Mouse (Mus musculus) MEL (cell line): ENCODE measurements at regions not wholly inside any gene's neighbourhood (a gene's known extent, or its start where the extent isn't known, plus 50 kb on each side); places are given as distances from the start of the nearest gene placed in this dataset.

ENCODE experiments used
- DNase-seq: peaks from one replicate; pipeline ENCODE4 v3.0.0; 2011; ENCODE audit warnings: low read depth, low spot score
- H3K27ac ChIP-seq: 2 replicates; pipeline ENCODE4 v1.5.1; 2012; ENCODE audit warnings: low read depth, mild to moderate bottlenecking, control low read depth, low read length, moderate library complexity; ENCODE audit not compliant: control insufficient read depth
- H3K27me3 ChIP-seq, 2 experiments: fragments of 150-350 bp in 1 of 2; sonication (generic) in 1 of 2; 2 replicates each; pipeline ENCODE4 v1.6.1; 2012; ENCODE audit warnings: low read length in 2 of 2, mild to moderate bottlenecking in 2 of 2, improper control_type of control experiment in 1 of 2, moderate library complexity in 1 of 2; ENCODE audit not compliant: insufficient read depth in 2 of 2, control insufficient read depth in 1 of 2
- H3K36me3 ChIP-seq, 2 experiments: 2 replicates each; pipeline ENCODE4 v1.6.1; 2012 to 2014; ENCODE audit warnings: low read length in 2 of 2, improper control_type of control experiment in 1 of 2, inconsistent platforms in 1 of 2, mild to moderate bottlenecking in 1 of 2; ENCODE audit not compliant: insufficient read depth in 2 of 2, control insufficient read depth in 1 of 2
- H3K4me1 ChIP-seq, 2 experiments: fragments of 150-350 bp in 1 of 2; sonication (generic) in 1 of 2; 2 replicates each; pipeline ENCODE4 v1.6.1; 2012; ENCODE audit warnings: low read length in 2 of 2, improper control_type of control experiment in 1 of 2, mild to moderate bottlenecking in 1 of 2; ENCODE audit not compliant: insufficient read depth in 2 of 2, control insufficient read depth in 1 of 2
- H3K4me3 ChIP-seq, 2 experiments: fragments of 150-350 bp in 1 of 2; sonication (generic) in 1 of 2; 2 replicates each; pipeline ENCODE4 v1.5.1; 2012; ENCODE audit warnings: low read depth in 2 of 2, low read length in 2 of 2, mild to moderate bottlenecking in 2 of 2, moderate library complexity in 2 of 2, control low read depth in 1 of 2, improper control_type of control experiment in 1 of 2; ENCODE audit not compliant: control insufficient read depth in 1 of 2, insufficient read depth in 1 of 2
- H3K79me2 ChIP-seq: 2 replicates; pipeline ENCODE4 v1.6.1; 2012; ENCODE audit warnings: mild to moderate bottlenecking, low read length, moderate library complexity; ENCODE audit not compliant: control insufficient read depth, poor library complexity, insufficient read depth
- H3K9ac ChIP-seq: 2 replicates; pipeline ENCODE4 v1.6.1; 2012; ENCODE audit warnings: low read depth, mild to moderate bottlenecking, control low read depth, low read length, moderate library complexity; ENCODE audit not compliant: control insufficient read depth, poor library complexity, severe bottlenecking
- H3K9me3 ChIP-seq: fragments of 150-350 bp; sonication (generic); replicated peaks from 2 replicates; pipeline ENCODE4 v1.6.1; 2012; ENCODE audit warnings: mild to moderate bottlenecking, low read length, improper control_type of control experiment, moderate library complexity; ENCODE audit not compliant: insufficient read depth
- CHD1 ChIP-seq: IDR thresholded peaks from 2 replicates; pipeline ENCODE4 v1.6.1; 2012; ENCODE audit warnings: low read depth, mild to moderate bottlenecking, inconsistent platforms, low read length, improper control_type of control experiment
- CTCF ChIP-seq, 3 experiments: IDR thresholded peaks in 2 of 3; conservative IDR thresholded peaks in 1 of 3; 2 replicates each; pipeline ENCODE4 v1.5.1; 2011 to 2012; ENCODE audit warnings: low read length in 3 of 3, low read depth in 2 of 3, mild to moderate bottlenecking in 2 of 3, improper control_type of control experiment in 1 of 3, inconsistent platforms in 1 of 3, mixed read lengths in 1 of 3, moderate library complexity in 1 of 3; ENCODE audit not compliant: control insufficient read depth in 1 of 3, insufficient read depth in 1 of 3, poor library complexity in 1 of 3, severe bottlenecking in 1 of 3
- ELF1 ChIP-seq: IDR thresholded peaks from 2 replicates; pipeline ENCODE4 v1.6.1; 2014; ENCODE audit warnings: low read depth, mild to moderate bottlenecking, inconsistent platforms, low read length, improper control_type of control experiment, moderate library complexity
- ETS1 ChIP-seq: IDR thresholded peaks from 2 replicates; pipeline ENCODE4 v1.6.1; 2012; ENCODE audit warnings: low read depth, mild to moderate bottlenecking, inconsistent platforms, low read length, improper control_type of control experiment, moderate library complexity
- GATA1 ChIP-seq: IDR thresholded peaks from 2 replicates; pipeline ENCODE4 v1.6.1; 2011; ENCODE audit warnings: low read depth, low read length, improper control_type of control experiment
- JUND ChIP-seq: IDR thresholded peaks from 2 replicates; pipeline ENCODE4 v1.6.1; 2011; ENCODE audit warnings: low read depth, mild to moderate bottlenecking, improper control_type of control experiment, low read length
- MAFK ChIP-seq: IDR thresholded peaks from 2 replicates; pipeline ENCODE4 v1.6.1; 2011; ENCODE audit warnings: low read depth, mild to moderate bottlenecking, low read length, improper control_type of control experiment, borderline replicate concordance
- MAZ ChIP-seq: IDR thresholded peaks from 2 replicates; pipeline ENCODE4 v1.6.1; 2012; ENCODE audit warnings: low read depth, mild to moderate bottlenecking, inconsistent platforms, low read length, improper control_type of control experiment
- MXI1 ChIP-seq: IDR thresholded peaks from 2 replicates; pipeline ENCODE4 v1.6.1; 2011; ENCODE audit warnings: mild to moderate bottlenecking, low read depth, low read length, improper control_type of control experiment
- MYC ChIP-seq: IDR thresholded peaks from 2 replicates; pipeline ENCODE4 v1.6.1; 2011; ENCODE audit warnings: low read depth, mild to moderate bottlenecking, low read length, improper control_type of control experiment, moderate library complexity
- NRF1 ChIP-seq: IDR thresholded peaks from 2 replicates; pipeline ENCODE4 v1.6.1; 2014; ENCODE audit warnings: low read depth, mild to moderate bottlenecking, inconsistent platforms, low read length, improper control_type of control experiment, moderate library complexity; ENCODE audit not compliant: poor library complexity, insufficient read depth, severe bottlenecking
- POLR2A ChIP-seq, 2 experiments: IDR thresholded peaks; 2 replicates each; pipeline ENCODE4 v1.6.1; 2011 to 2012; ENCODE audit warnings: low read length in 2 of 2, mild to moderate bottlenecking in 2 of 2, control low read depth in 1 of 2, improper control_type of control experiment in 1 of 2, low read depth in 1 of 2, moderate library complexity in 1 of 2; ENCODE audit not compliant: control insufficient read depth in 1 of 2, insufficient read depth in 1 of 2, poor library complexity in 1 of 2
- POLR2AphosphoS5 ChIP-seq: IDR thresholded peaks from 2 replicates; pipeline ENCODE4 v1.6.1; 2012; ENCODE audit warnings: low read depth, borderline replicate concordance, mild to moderate bottlenecking, inconsistent platforms, low read length, moderate library complexity, mixed read lengths
- TAL1 ChIP-seq: IDR thresholded peaks from 2 replicates; pipeline ENCODE4 v1.6.1; 2012; ENCODE audit warnings: mild to moderate bottlenecking, inconsistent platforms, low read length, moderate library complexity, mixed read lengths
- TBP ChIP-seq: IDR thresholded peaks from 2 replicates; pipeline ENCODE4 v1.8.0; 2011; ENCODE audit warnings: low read depth, low read length, improper control_type of control experiment
- TCF12 ChIP-seq: IDR thresholded peaks from 2 replicates; pipeline ENCODE4 v1.6.1; 2014; ENCODE audit warnings: low read depth, mild to moderate bottlenecking, inconsistent platforms, low read length, improper control_type of control experiment, moderate library complexity
- UBTF ChIP-seq: IDR thresholded peaks from 2 replicates; pipeline ENCODE4 v1.6.1; 2012; ENCODE audit warnings: low read depth, mild to moderate bottlenecking, inconsistent platforms, low read length, improper control_type of control experiment, moderate library complexity, borderline replicate concordance; ENCODE audit not compliant: insufficient read depth
- USF1 ChIP-seq: IDR thresholded peaks from 2 replicates; pipeline ENCODE4 v1.6.1; 2014; ENCODE audit warnings: low read depth, mild to moderate bottlenecking, inconsistent platforms, low read length, improper control_type of control experiment, moderate library complexity
- ZMIZ1 ChIP-seq: IDR thresholded peaks from 2 replicates; pipeline ENCODE4 v1.6.1; 2012; ENCODE audit warnings: low read depth, mild to moderate bottlenecking, inconsistent platforms, low read length, improper control_type of control experiment, moderate library complexity

GRCm38 (mm10) chr13:16211482-16211881 lies 199.8 kb downstream of the Inhba start:
- TF ChIP-seq USF1 = no peak
- TF ChIP-seq POLR2A (IDR thresholded peaks at IDR 0.05; ENCODE audit: control insufficient read depth in 1 of 2, insufficient read depth in 1 of 2, low read depth in 1 of 2, low read length in 2 of 2, poor library complexity in 1 of 2) = no peak
- no peak for TF ChIP-seq MXI1
- no peak for TF ChIP-seq CHD1
- TF ChIP-seq POLR2AphosphoS5 = no peak
- TF ChIP-seq TAL1 = no peak
- TF ChIP-seq MAZ = no peak
- no peak for TF ChIP-seq CTCF (IDR thresholded peaks at IDR 0.05 in 2 of 3, conservative IDR thresholded peaks at IDR 0.05 in 1 of 3; ENCODE audit: control insufficient read depth in 1 of 3, insufficient read depth in 1 of 3, low read depth in 2 of 3, low read length in 3 of 3, poor library complexity in 1 of 3, severe bottlenecking in 1 of 3)
- no peak for TF ChIP-seq ELF1
- TF ChIP-seq TBP = no peak
- TF ChIP-seq NRF1 = no peak
- Histone ChIP-seq H3K27me3 (no peaks in the 10 kb centered on the region), H3K27ac (no peak overlapping the region), H3K4me1 (no peaks in the 10 kb centered on the region), H3K9ac (no peak overlapping the region), H3K4me3 (no peak overlapping the region), H3K9me3 (no peaks in the 10 kb centered on the region), H3K36me3 (no peaks in the 10 kb centered on the region), H3K79me2 (no peaks in the 10 kb centered on the region)
- DNase-seq = no peak

- H3K4me1 ChIP-seq = no peaks in the 10 kb centered on the region
- TF ChIP-seq ZMIZ1 (no peak), ELF1 (no peak), MAFK (no peak)
- TF ChIP-seq, all 39 proteins: peak for 0
- Histone ChIP-seq H3K9me3 (no peaks in the 10 kb centered on the region), H3K27ac (no peak overlapping the region), H3K27me3 (no peaks in the 10 kb centered on the region), H3K4me3 (no peak overlapping the region), H3K9ac (no peak overlapping the region), H3K79me2 (no peaks in the 10 kb centered on the region), H3K36me3 (no peaks in the 10 kb centered on the region)
- no peak for DNase-seq
These were observed 208.2 kb downstream of the Inhba start for GRCm38 (mm10) chr13:16219877-16220276.

- DNase-seq = no peak
- H3K9me3 ChIP-seq = no peaks in the 10 kb centered on the region
- no peak overlapping the region for H3K27ac ChIP-seq
- TF ChIP-seq ELF1 (no peak), GATA1 (no peak), JUND (no peak), TCF12 (no peak), MYC (no peak), ETS1 (no peak), UBTF (no peak), TAL1 (no peak), CHD1 (no peak)
- TF ChIP-seq, all 39 proteins: peak for 0
- H3K9ac ChIP-seq = no peak overlapping the region
- no peaks in the 10 kb centered on the region for H3K36me3 ChIP-seq
- no peaks in the 10 kb centered on the region for H3K27me3 ChIP-seq
- no peaks in the 10 kb centered on the region for H3K79me2 ChIP-seq
- H3K4me1 ChIP-seq = no peaks in the 10 kb centered on the region
- no peak overlapping the region for H3K4me3 ChIP-seq
These were observed 211.4 kb downstream of the Inhba start for GRCm38 (mm10) chr13:16222942-16223600.
